Mouse (Mus musculus) megakaryocyte, embryonic 14.5 days (primary cell): Measurements from ENCODE around the gene Gipc3.

ENCODE experiments used
- FLI1 ChIP-seq: IDR thresholded peaks from 2 replicates; pipeline ENCODE4 v1.6.1; 2012; ENCODE audit warnings: low read length, inconsistent platforms, mixed read lengths
- GATA1 ChIP-seq: IDR thresholded peaks from 3 replicates; pipeline ENCODE4 v1.6.1; 2012; ENCODE audit warnings: mixed read lengths, low read length, inconsistent platforms, borderline replicate concordance

GRCm38 (mm10) chr10:81385603-81386306 is 42.7 kb upstream of the Gipc3 start:
- TF ChIP-seq GATA1 (no peak), FLI1 (no peak)
